Mouse (Mus musculus): ENCODE data around the gene Lman1l. TPM values are rescaled to one million over a fixed set of nuclear protein-coding genes. Genes with fewer than 3 reads are reported as not detected.

The Lman1l gene
- polyA plus RNA-seq, 2 experiments, result not detected

DNA sequence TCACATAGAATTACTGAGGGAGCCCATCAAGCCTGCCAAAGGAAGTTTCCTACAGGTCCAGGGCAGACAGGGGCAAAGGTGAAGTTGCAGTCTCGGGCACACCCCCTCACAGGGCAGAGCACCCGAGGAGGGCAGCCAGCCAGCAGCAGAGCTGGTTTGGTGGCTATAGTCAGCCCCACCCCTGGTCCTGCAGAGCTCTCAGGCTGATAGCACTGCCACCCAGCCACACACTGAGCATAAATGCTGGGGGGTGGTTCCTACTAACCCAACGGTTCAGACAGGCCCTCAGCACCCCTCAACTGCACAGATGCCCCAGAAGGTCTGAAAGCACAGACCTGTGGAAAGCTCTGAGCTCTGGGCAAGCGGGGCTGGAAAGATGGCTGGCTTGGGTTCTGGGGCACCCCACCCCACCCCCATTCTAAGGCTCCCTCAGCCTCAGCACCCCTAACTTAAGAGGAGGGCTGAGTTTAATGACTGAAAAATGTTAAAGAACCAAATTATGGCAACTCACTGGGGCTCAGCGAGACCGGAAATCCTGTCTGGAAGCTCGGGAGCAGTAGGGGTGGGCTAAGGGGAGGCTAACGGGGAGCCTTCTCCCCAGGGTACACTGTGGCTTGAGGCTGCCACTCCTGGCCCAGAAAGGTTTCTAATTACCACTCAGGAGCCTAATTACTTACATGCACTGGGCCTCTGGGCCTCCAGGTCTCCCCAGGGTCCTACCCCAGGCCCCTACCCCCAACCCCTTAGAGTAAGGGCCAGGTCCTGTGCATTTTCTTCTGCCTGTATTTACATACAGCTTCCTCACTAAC, 18.3 kb upstream of the Lman1l start:
- 16% methylated on average over 8 of the region's 8 CpGs for WGBS
- no peak for TF ChIP-seq POLR2A (IDR thresholded peaks at IDR 0.05; ENCODE audit: borderline replicate concordance, extremely low read depth, insufficient read depth, insufficient read length)
- H3K4me2 ChIP-seq (replicated peaks; ENCODE audit: low read depth, low read length, severe bottlenecking), result peak overlapping the region; percentile 16; the same call in 1 of the 2 replicates
- no peaks in the 10 kb centered on the region for H3K9me3 ChIP-seq (ENCODE audit: control insufficient read depth, low read length)
- H3K36me3 ChIP-seq (ENCODE audit: control insufficient read depth, insufficient read depth, low read length), result peaks cover 8% of the 10 kb centered on the region
- H3K9ac ChIP-seq (ENCODE audit: low read depth, low read length, severe bottlenecking), result peak overlapping the region; percentile 36
- peak overlapping the region; percentile 77 for H3K27ac ChIP-seq (replicated peaks; ENCODE audit: low read depth, low read length)
- H3K4me1 ChIP-seq (ENCODE audit: control insufficient read depth, insufficient read depth, low read length), result peaks cover 63% of the 10 kb centered on the region
- ATAC-seq (ENCODE audit: low FRiP score, low read depth) (no peak), DNase-seq (ENCODE audit: low spot score) (no peak)
- H3K4me3 ChIP-seq (replicated peaks; ENCODE audit: low read length), result no peak overlapping the region
- no peaks in the 10 kb centered on the region for H3K27me3 ChIP-seq (ENCODE audit: control insufficient read depth, insufficient read depth, low read length)

GRCm38 (mm10) chr9:57637741-57638322, 17.3 kb upstream of the Lman1l start:
- TF ChIP-seq POLR2A (IDR thresholded peaks at IDR 0.05; ENCODE audit: borderline replicate concordance, extremely low read depth, insufficient read depth, insufficient read length), result no peak
- H3K27me3 ChIP-seq (ENCODE audit: control insufficient read depth, insufficient read depth, low read length), result no peaks in the 10 kb centered on the region
- H3K9me3 ChIP-seq (ENCODE audit: control insufficient read depth, low read length), result no peaks in the 10 kb centered on the region
- no peak overlapping the region for H3K9ac ChIP-seq (ENCODE audit: low read depth, low read length, severe bottlenecking)
- peak; percentile 51 for ATAC-seq (ENCODE audit: low FRiP score, low read depth)
- 38% methylated on average over 5 of the region's 6 CpGs for WGBS
- peak overlapping the region; percentile 77 for H3K27ac ChIP-seq (replicated peaks; ENCODE audit: low read depth, low read length)
- peaks cover 55% of the 10 kb centered on the region for H3K4me1 ChIP-seq (ENCODE audit: control insufficient read depth, insufficient read depth, low read length)
- H3K4me2 ChIP-seq (replicated peaks; ENCODE audit: low read depth, low read length, severe bottlenecking), result peak overlapping the region; percentile 16; the same call in 1 of the 2 replicates
- H3K36me3 ChIP-seq (ENCODE audit: control insufficient read depth, insufficient read depth, low read length), result peaks cover 13% of the 10 kb centered on the region
- H3K4me3 ChIP-seq (replicated peaks; ENCODE audit: low read length), result no peak overlapping the region
- peak; percentile 51 for DNase-seq (ENCODE audit: low spot score)

DNA sequence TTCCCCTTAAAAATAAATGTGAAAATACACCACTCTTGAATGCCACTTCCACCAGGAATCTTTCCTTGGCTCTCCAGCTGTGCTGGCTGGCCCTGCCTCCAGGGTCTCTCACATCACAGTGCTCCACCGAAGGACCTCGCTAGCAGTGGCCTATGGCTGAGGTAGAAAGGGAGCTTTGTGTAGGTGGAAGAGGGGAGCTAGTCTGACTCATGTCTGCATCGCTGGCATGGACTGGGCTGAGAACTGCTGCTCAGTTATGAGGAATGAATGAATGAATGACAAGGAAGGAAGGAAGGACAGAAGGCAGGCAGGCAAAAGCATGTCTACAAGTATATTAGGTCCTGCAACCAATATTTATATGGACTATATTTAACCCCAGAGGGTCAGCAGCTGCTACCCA, 16.7 kb upstream of the Lman1l start:
- DNase-seq (ENCODE audit: low spot score), result no peak
- Histone ChIP-seq H3K9ac (ENCODE audit: low read depth, low read length, severe bottlenecking) (no peak overlapping the region), H3K36me3 (ENCODE audit: control insufficient read depth, insufficient read depth, low read length) (peaks cover 13% of the 10 kb centered on the region), H3K4me3 (replicated peaks; ENCODE audit: low read length) (no peak overlapping the region), H3K4me2 (replicated peaks; ENCODE audit: low read depth, low read length, severe bottlenecking) (peak overlapping the region; percentile 16; the same call in 1 of the 2 replicates), H3K9me3 (ENCODE audit: control insufficient read depth, low read length) (no peaks in the 10 kb centered on the region), H3K27me3 (ENCODE audit: control insufficient read depth, insufficient read depth, low read length) (no peaks in the 10 kb centered on the region), H3K4me1 (ENCODE audit: control insufficient read depth, insufficient read depth, low read length) (peaks cover 51% of the 10 kb centered on the region), H3K27ac (replicated peaks; ENCODE audit: low read depth, low read length) (peak overlapping the region; percentile 77; the same call in 1 of the 2 replicates)
- ATAC-seq (ENCODE audit: low FRiP score, low read depth), result peak; percentile 39
- WGBS, result 63% methylated on average over 3 of the region's 3 CpGs
- TF ChIP-seq POLR2A (IDR thresholded peaks at IDR 0.05; ENCODE audit: borderline replicate concordance, extremely low read depth, insufficient read depth, insufficient read length), result no peak

DNA sequence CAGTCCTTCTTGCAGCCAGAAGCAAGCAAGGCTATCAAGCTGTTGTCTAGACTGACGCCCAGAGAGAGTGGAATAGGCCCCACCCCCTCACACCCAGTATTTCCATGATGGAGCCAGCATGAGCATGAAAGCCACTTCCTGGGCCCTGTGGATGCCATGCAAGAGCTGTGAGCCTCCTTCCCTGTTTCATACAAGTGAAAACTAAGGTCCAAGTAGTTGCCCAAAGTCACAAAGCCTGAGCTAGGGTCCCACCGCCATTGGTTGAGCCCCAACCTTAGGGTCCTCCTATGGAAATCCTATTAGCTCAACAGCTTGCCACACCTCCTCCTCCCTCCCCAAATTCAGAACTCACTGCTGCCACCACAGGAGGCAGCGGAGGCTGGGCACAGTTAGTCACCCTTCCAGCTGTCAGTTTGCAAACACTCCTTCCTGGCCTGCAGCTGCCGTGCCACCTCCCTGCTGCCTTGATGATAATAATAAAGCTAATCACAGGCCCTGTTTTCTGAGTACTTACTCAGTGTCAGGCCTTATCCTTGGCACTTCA, 13.0 kb upstream of the Lman1l start:
- H3K36me3 ChIP-seq (ENCODE audit: control insufficient read depth, insufficient read depth, low read length), result peaks cover 38% of the 10 kb centered on the region
- H3K4me2 ChIP-seq (replicated peaks; ENCODE audit: low read depth, low read length, severe bottlenecking), result no peak overlapping the region
- no peak overlapping the region for H3K27ac ChIP-seq (replicated peaks; ENCODE audit: low read depth, low read length)
- no peak for ATAC-seq (ENCODE audit: low FRiP score, low read depth)
- DNase-seq (ENCODE audit: low spot score), result no peak
- WGBS, result 40% methylated on average over 4 of the region's 4 CpGs
- TF ChIP-seq POLR2A (IDR thresholded peaks at IDR 0.05; ENCODE audit: borderline replicate concordance, extremely low read depth, insufficient read depth, insufficient read length), result no peak
- H3K9ac ChIP-seq (ENCODE audit: low read depth, low read length, severe bottlenecking), result no peak overlapping the region
- peaks cover 19% of the 10 kb centered on the region for H3K4me1 ChIP-seq (ENCODE audit: control insufficient read depth, insufficient read depth, low read length)
- H3K27me3 ChIP-seq (ENCODE audit: control insufficient read depth, insufficient read depth, low read length), result no peaks in the 10 kb centered on the region
- H3K9me3 ChIP-seq (ENCODE audit: control insufficient read depth, low read length), result no peaks in the 10 kb centered on the region
- no peak overlapping the region for H3K4me3 ChIP-seq (replicated peaks; ENCODE audit: low read length)

- Histone ChIP-seq H3K4me3 (replicated peaks; ENCODE audit: low read length) (no peak overlapping the region), H3K9me3 (ENCODE audit: control insufficient read depth, low read length) (no peaks in the 10 kb centered on the region), H3K27me3 (ENCODE audit: control insufficient read depth, insufficient read depth, low read length) (no peaks in the 10 kb centered on the region), H3K4me2 (replicated peaks; ENCODE audit: low read depth, low read length, severe bottlenecking) (no peak overlapping the region), H3K4me1 (ENCODE audit: control insufficient read depth, insufficient read depth, low read length) (no peaks in the 10 kb centered on the region), H3K9ac (ENCODE audit: low read depth, low read length, severe bottlenecking) (no peak overlapping the region), H3K27ac (replicated peaks; ENCODE audit: low read depth, low read length) (no peak overlapping the region), H3K36me3 (ENCODE audit: control insufficient read depth, insufficient read depth, low read length) (peaks cover 80% of the 10 kb centered on the region)
- peak; percentile 62 for ATAC-seq (ENCODE audit: low FRiP score, low read depth)
- WGBS, result 69% methylated on average over 14 of the region's 14 CpGs
- peak; percentile 68 for DNase-seq (ENCODE audit: low spot score)
- no peak for TF ChIP-seq POLR2A (IDR thresholded peaks at IDR 0.05; ENCODE audit: borderline replicate concordance, extremely low read depth, insufficient read depth, insufficient read length)
Observed at GRCm38 (mm10) chr9:57629118-57629874, 8.7 kb upstream of the Lman1l start.
